Mouse (Mus musculus): Measurements from ENCODE around the gene Lemd1. TPM values are rescaled to one million over a fixed set of nuclear protein-coding genes. Genes with fewer than 3 reads are reported as not detected.

The Lemd1 gene
- polyA plus RNA-seq (2016; fragmentation: Nextera tagmentation; extraction: Ambion mirVana), result not detected in 2 replicates

DNA sequence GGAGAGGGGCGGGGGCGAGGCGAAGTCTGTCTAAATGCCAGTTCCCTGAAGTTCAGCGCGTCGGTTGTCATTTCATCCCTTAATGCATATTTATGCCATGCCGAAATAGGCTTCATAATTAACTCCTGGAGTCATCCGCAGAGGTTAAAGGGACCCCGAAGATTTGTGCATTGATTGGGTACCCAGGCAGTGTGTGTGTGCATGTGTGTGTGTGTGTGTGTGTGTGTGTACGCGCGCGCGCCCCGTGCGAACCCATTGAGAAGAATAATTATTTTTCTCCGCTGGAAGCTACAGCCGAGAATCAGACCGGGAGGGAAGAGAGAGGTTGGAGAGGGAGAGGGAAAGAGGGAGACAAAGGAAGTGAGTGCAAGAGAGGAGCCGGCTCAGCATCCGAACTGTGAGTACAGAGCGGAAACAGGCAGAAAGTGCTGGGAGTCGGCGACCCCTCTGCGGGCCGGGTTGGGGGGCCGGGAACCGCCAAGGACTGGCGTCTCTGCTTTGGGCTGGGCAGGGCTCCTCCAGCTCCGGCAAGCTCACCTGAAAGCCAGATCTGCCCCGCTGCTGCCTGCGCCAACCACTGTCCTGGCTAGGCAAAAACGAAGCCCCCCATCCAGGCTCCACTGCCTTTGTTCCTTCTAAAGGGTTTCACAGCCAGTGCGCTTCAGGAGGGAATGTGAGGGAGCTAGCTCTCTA is at the start of gene Lemd1, which contains the start of gene AC124108.1:
TSS of gene Lemd1 (plus strand) at position 339 of the 693 bp plus-strand sequence.
TSS of gene AC124108.1 (plus strand) at position 365 of the 693 bp plus-strand sequence.
- Histone ChIP-seq H3K9me3 (replicated peaks) (no peaks in the 10 kb centered on the region), H3K27ac (no peak within 1 kb of the TSS), H3K4me2 (peak within 1 kb of the TSS; percentile 73), H3K9ac (no peak within 1 kb of the TSS), H3K36me3 (no peaks in the 10 kb centered on the region), H3K4me3 (peak within 1 kb of the TSS; percentile 51), H3K27me3 (replicated peaks) (peaks cover 100% of the 10 kb centered on the region), H3K4me1 (peaks cover 17% of the 10 kb centered on the region; the same call in 1 of the 2 replicates)
- no peak for ATAC-seq
- 3% methylated on average over 34 of the region's 34 CpGs for WGBS (ENCODE audit: insufficient replicate concordance)

DNA sequence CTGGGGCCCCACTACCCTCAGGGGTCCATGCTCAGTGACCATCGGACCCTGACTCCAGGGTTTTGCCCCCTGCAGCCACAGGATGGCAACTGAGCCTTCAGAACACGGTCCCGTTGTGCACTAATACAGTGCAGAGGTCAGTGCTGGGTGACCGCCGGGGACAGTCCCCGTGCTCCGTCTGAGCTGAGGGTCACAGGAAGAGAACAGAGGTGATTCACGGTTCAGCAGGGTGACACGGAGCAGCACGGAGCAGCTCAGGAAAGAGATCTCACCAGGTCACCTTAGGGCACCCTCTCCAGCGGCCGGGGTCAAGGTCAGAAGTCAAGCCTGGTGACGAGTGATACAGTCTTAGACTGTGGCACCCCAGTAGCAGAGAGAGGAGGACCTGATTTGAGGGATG is 49.5 kb upstream of the Lemd1 start:
- Histone ChIP-seq H3K27me3 (replicated peaks) (peaks cover 49% of the 10 kb centered on the region), H3K36me3 (no peaks in the 10 kb centered on the region), H3K9ac (no peak overlapping the region), H3K4me2 (no peak overlapping the region), H3K9me3 (replicated peaks) (no peaks in the 10 kb centered on the region), H3K27ac (no peak overlapping the region), H3K4me1 (peaks cover 25% of the 10 kb centered on the region), H3K4me3 (no peak overlapping the region)
- ATAC-seq, result peak; percentile 42
- WGBS (ENCODE audit: insufficient replicate concordance), result 48% methylated on average over 13 of the region's 13 CpGs

DNA sequence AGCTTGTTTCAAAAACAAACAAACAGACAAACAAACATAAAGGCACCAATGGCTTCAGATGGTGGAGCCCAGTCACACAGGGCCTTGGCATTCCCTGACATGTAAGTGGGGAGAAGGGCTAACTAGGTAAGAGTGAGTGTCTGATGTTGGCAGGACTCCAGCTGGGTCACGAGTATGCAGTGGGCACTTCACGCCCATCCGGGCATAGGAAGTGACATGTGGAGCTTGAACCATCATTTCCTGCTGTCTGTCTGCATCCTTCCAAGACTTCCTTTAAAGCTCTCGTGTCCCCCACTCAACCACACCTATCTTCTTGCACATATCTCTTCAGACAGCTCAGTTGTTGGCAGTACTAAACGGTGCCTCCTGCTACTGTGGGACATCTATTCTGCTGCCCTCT is 48.2 kb upstream of the Lemd1 start:
- Histone ChIP-seq H3K4me2 (no peak overlapping the region), H3K9me3 (replicated peaks) (no peaks in the 10 kb centered on the region)
- WGBS (ENCODE audit: insufficient replicate concordance), result 27% methylated on average over 5 of the region's 5 CpGs

DNA sequence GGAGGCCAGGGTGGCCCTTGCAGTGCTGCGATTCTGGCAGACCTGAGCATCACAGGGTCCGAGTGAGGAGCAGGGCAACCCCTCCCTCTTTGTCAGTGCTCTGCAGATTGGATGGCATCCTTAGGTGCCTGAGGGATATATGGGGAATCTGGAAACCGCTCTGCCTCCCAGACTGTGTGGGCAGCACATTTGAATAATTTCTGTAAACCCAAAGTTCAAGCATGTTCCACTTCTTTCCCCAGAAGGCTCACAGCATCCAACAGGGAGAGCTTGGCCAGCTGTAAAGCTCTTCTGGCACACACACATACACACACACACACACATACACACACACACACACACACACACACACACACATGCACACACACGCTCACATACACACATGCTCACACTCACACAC is 47.5 kb upstream of the Lemd1 start:
- H3K9ac ChIP-seq, result no peak overlapping the region
- 66% methylated on average over 4 of the region's 4 CpGs for WGBS (ENCODE audit: insufficient replicate concordance)
- H3K4me2 ChIP-seq, result no peak overlapping the region
- H3K4me1 ChIP-seq, result peaks cover 15% of the 10 kb centered on the region
- no peaks in the 10 kb centered on the region for H3K36me3 ChIP-seq
- H3K27me3 ChIP-seq (replicated peaks), result peaks cover 29% of the 10 kb centered on the region
- no peak overlapping the region for H3K4me3 ChIP-seq
- H3K27ac ChIP-seq, result no peak overlapping the region
- no peaks in the 10 kb centered on the region for H3K9me3 ChIP-seq (replicated peaks)
- no peak for ATAC-seq

More for the DNA sequence above, 48.2 kb upstream of the Lemd1 start:
- Histone ChIP-seq H3K4me1 (peaks cover 21% of the 10 kb centered on the region), H3K9ac (no peak overlapping the region), H3K27me3 (replicated peaks) (peaks cover 35% of the 10 kb centered on the region), H3K4me3 (no peak overlapping the region), H3K27ac (no peak overlapping the region), H3K36me3 (no peaks in the 10 kb centered on the region)
- no peak for ATAC-seq

DNA sequence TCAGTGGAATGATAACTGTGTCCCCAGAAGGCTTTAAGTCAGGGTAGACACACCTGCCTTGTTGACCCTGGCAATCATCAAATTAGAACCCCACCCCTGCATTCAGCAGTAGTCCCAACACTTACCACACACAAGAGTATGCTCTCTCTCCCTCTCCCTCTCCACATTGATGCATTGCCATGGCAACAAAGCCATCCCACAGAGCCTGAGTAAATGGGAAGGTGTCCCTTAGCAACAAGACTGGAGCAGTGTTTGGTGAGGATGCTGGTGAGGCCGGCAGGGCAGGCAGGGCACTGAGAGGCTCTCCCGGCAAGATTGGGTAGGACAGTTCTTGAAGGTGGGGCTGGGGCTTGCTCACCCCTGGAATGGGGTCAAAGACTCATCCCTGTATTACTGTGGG is 47.0 kb upstream of the Lemd1 start:
- WGBS (ENCODE audit: insufficient replicate concordance), result 60% methylated on average over 2 of the region's 2 CpGs

DNA sequence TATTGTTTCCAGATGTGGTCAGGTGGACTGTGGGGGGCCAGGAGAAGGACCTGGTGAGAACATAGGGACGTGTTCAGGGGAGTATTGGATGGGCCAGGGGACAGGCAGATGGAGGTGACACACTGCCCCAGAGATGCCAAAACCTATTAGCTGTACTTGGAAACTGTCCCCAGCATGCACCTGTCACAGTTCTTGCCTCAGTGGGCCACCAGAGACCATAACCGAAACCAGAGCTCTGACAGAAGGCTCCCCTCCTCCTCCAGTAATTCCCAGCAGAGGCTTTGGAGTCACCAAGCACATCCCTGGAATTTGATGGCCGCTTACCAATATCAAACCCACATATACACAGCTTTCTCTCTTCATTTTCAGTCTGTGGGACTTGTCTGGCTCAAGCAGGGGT is 46.4 kb upstream of the Lemd1 start:
- peaks cover 18% of the 10 kb centered on the region for H3K27me3 ChIP-seq (replicated peaks)

More for the DNA sequence above, 47.0 kb upstream of the Lemd1 start:
- Histone ChIP-seq H3K9ac (no peak overlapping the region), H3K27me3 (replicated peaks) (peaks cover 24% of the 10 kb centered on the region), H3K4me2 (no peak overlapping the region), H3K36me3 (no peaks in the 10 kb centered on the region), H3K4me1 (peaks cover 11% of the 10 kb centered on the region), H3K4me3 (no peak overlapping the region), H3K27ac (no peak overlapping the region), H3K9me3 (replicated peaks) (no peaks in the 10 kb centered on the region)
- no peak for ATAC-seq

DNA sequence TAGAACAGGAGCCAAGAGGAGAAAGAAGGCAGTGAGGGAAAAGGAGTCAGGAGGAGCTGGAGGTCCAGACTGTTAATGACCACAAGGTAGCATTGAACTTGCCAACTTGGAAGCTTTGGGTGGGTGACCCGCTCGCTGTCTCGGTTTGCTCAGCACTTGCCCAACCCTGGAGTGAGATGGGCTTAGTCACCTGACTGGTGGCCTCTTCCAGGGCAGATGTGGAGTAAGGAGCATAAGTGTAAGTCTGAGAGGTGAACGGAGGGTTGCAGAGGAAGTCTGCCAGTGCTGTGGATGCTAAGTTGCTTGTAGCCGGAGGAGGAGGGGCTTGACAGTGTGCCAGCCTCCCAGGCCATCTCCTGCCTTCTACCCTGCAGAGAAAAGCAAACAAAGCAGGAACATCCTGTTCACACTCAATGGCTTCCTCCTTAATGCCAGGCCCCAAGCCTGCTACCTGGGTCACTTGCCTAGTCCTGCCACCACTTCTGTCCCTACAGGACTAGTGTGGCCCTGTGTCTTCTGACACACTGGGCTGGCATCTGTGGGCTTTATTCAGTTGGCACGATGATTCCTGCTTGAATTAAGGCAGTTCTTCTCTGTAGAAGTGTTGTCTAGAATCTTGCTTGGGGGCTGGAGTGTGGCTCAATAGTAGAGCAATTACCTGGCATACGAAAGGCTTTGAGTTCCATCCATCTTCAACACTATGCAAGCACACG is 45.1 kb upstream of the Lemd1 start:
- H3K27me3 ChIP-seq (replicated peaks), result peaks cover 6% of the 10 kb centered on the region; the same call in 1 of the 2 replicates
- 70% methylated on average over 8 of the region's 8 CpGs for WGBS (ENCODE audit: insufficient replicate concordance)
- H3K4me2 ChIP-seq, result no peak overlapping the region
- no peaks in the 10 kb centered on the region for H3K9me3 ChIP-seq (replicated peaks)
- peaks cover 10% of the 10 kb centered on the region; the same call in 1 of the 2 replicates for H3K4me1 ChIP-seq
- H3K4me3 ChIP-seq, result no peak overlapping the region
- ATAC-seq, result no peak
- H3K36me3 ChIP-seq, result no peaks in the 10 kb centered on the region
- no peak overlapping the region for H3K27ac ChIP-seq
- no peak overlapping the region for H3K9ac ChIP-seq

More for the DNA sequence above, 46.4 kb upstream of the Lemd1 start:
- WGBS (ENCODE audit: insufficient replicate concordance), result 56% methylated on average over 3 of the region's 3 CpGs
- no peak for ATAC-seq
- Histone ChIP-seq H3K36me3 (no peaks in the 10 kb centered on the region), H3K9ac (no peak overlapping the region), H3K27ac (no peak overlapping the region), H3K4me3 (no peak overlapping the region), H3K4me1 (peaks cover 8% of the 10 kb centered on the region; the same call in 1 of the 2 replicates), H3K9me3 (replicated peaks) (no peaks in the 10 kb centered on the region), H3K4me2 (no peak overlapping the region)

DNA sequence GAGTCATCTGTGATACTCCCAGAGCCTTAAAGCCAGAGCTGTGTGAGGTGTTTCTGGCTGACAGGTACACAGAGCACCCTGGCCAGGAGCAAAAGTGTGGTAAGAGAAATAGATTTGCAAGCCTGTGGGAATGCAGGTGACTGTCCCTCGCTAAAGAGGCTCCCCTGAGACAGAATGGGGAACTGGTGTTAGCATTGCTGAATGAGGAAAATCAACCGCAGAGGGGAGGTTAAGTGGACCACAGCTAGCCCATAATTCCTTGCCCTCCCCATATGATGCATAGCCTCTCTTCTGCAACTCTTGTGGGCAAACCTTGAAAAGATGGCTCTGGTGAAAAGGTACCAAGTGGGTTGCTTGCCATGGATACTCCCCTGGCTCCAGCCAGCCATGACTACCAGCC is 41.8 kb upstream of the Lemd1 start:
- 34% methylated on average over 2 of the region's 2 CpGs for WGBS (ENCODE audit: insufficient replicate concordance)
- Histone ChIP-seq H3K4me2 (no peak overlapping the region), H3K9me3 (replicated peaks) (no peaks in the 10 kb centered on the region), H3K27ac (no peak overlapping the region), H3K9ac (no peak overlapping the region), H3K4me1 (peaks cover 10% of the 10 kb centered on the region; the same call in 1 of the 2 replicates), H3K4me3 (no peak overlapping the region), H3K27me3 (replicated peaks) (no peaks in the 10 kb centered on the region), H3K36me3 (no peaks in the 10 kb centered on the region)
- ATAC-seq, result no peak

DNA sequence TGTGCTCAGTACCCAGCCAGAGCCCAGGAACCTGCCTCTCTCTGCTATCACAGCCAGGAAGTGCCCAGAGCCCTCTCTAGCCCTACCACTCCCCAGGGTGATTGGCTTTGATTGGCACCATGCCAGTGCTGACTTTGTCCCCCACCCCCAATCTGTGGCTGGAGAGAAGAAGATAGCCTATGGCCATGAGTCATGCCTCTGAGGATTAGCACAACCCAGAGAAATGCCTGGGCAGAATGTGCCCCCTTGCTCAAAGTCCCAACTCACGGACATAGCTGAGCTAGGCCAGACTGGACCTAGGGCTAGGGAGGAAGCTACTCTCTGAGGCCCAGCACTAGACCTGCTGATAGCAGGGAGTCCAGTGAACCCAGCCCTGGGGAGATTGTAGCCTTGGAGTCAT is 41.1 kb upstream of the Lemd1 start:
- 0 out of 2 replicates have a peak, but pooled peaks have one; percentile 31 for ATAC-seq

DNA sequence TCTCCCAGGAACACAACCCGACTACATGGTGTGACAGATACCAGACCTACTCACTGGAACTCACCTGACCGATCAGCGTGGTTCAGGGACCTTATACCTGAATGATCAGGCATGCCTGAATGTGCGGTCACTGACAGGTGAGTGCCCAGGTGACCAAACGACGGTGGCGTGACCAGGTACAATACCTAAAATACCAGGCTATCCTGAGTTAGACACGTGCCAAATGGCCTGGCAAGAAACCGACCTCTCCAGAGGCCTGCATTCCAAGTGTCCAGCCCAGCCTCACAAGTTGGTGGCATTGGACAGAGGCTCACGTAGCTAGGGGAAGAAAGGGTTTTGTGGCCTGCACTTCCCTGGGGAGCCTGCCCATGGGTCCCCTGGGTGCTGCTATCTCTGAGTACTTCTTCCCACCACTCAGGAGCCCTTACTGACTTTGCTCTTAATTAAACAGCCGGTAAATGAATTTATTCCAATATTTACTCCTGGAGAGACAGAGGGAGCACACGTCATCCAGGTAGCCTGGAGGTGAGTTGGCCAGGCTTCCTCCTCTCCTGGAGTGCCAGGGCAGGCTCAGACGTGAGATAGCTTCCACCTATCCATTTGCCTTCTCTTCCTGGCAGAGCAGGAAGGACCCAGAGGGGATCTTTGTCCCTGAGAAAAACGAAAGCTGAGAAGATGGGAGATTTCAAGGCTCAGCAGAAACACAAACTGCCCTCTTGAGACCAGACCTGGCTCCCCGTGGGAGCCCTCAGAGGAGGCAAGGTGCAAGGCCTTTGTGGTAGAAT is 40.2 kb upstream of the Lemd1 start:
- no peak for ATAC-seq
- Histone ChIP-seq H3K27ac (no peak overlapping the region), H3K4me3 (no peak overlapping the region), H3K9ac (no peak overlapping the region), H3K36me3 (no peaks in the 10 kb centered on the region), H3K27me3 (replicated peaks) (no peaks in the 10 kb centered on the region), H3K9me3 (replicated peaks) (no peaks in the 10 kb centered on the region), H3K4me1 (peaks cover 10% of the 10 kb centered on the region; the same call in 1 of the 2 replicates), H3K4me2 (no peak overlapping the region)
- WGBS (ENCODE audit: insufficient replicate concordance), result 58% methylated on average over 15 of the region's 15 CpGs

More for the DNA sequence above, 41.1 kb upstream of the Lemd1 start:
- Histone ChIP-seq H3K4me2 (no peak overlapping the region), H3K4me1 (peaks cover 10% of the 10 kb centered on the region; the same call in 1 of the 2 replicates), H3K27me3 (replicated peaks) (no peaks in the 10 kb centered on the region), H3K9me3 (replicated peaks) (no peaks in the 10 kb centered on the region), H3K36me3 (no peaks in the 10 kb centered on the region), H3K4me3 (no peak overlapping the region), H3K27ac (no peak overlapping the region), H3K9ac (no peak overlapping the region)
- 33% methylated on average over 1 of the region's 1 CpGs for WGBS (ENCODE audit: insufficient replicate concordance)

DNA sequence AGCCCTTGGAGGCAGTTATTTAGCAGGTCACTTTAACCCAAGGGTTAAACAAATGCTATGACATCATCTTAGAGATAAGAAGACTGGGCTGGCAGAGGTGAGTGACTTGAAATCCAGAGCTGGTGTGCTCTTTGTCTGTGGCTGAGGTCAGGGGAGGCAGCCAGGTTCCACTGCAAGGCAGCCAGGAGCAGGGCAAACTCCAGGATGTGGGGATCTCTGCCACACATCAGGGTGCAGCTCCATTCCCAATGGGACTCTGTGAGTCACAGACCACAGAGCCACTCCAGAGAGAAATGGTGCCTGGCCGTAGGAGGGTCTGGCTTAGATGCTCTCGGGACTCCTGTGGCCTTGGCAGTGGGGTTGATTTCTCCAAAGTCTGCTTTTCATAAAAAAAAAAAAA is 39.3 kb upstream of the Lemd1 start:
- Histone ChIP-seq H3K27ac (no peak overlapping the region), H3K4me3 (no peak overlapping the region)

More for the DNA sequence above, 39.3 kb upstream of the Lemd1 start:
- Histone ChIP-seq H3K27me3 (replicated peaks) (no peaks in the 10 kb centered on the region), H3K36me3 (no peaks in the 10 kb centered on the region), H3K4me1 (peaks cover 10% of the 10 kb centered on the region; the same call in 1 of the 2 replicates), H3K4me2 (no peak overlapping the region), H3K9me3 (replicated peaks) (no peaks in the 10 kb centered on the region), H3K9ac (no peak overlapping the region)
- WGBS (ENCODE audit: insufficient replicate concordance), result 52% methylated on average over 2 of the region's 2 CpGs
- no peak for ATAC-seq

Measured in liver, embryonic 12.5 days (tissue).